Mouse (Mus musculus): Measurements from ENCODE around the gene Ankrd26.

DNA sequence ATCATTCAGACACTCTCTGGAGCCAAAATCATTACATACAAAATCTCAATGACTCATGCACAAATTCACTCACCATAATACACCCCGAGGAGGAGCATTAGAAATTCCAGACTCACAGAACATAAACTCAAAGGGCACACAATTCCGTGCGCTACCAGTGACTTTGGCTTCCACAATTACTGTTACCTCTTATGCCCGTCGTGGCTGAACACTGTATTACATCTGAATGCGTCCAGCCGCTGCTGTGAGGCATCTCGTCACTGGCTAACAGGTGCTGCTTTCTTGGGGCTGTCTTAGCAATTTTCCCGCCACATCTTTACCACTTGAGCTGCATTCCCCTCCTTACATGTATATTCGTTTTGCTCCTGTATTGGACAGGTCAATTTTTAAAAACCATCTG lies 26.7 kb downstream of the Ankrd26 start:
- TF ChIP-seq EP300 (IDR thresholded peaks at IDR 0.05; ENCODE audit: low read depth in 1 of 2, low read length in 2 of 2) = no peak
- no peak for TF ChIP-seq CHD2 (IDR thresholded peaks at IDR 0.05; ENCODE audit: low read length)
- no peak for TF ChIP-seq CTCF (IDR thresholded peaks at IDR 0.05 in 2 of 3, conservative IDR thresholded peaks at IDR 0.05 in 1 of 3; ENCODE audit: control insufficient read depth in 1 of 3, insufficient read depth in 1 of 3, low read depth in 2 of 3, low read length in 3 of 3, poor library complexity in 1 of 3, severe bottlenecking in 1 of 3)
- no peak for TF ChIP-seq TCF12 (IDR thresholded peaks at IDR 0.05; ENCODE audit: low read depth, low read length)
- TF ChIP-seq BHLHE40 (IDR thresholded peaks at IDR 0.05; ENCODE audit: borderline replicate concordance, low read depth, low read length) = no peak
- TF ChIP-seq POLR2A (IDR thresholded peaks at IDR 0.05; ENCODE audit: control insufficient read depth in 1 of 2, insufficient read depth in 1 of 2, low read depth in 1 of 2, low read length in 2 of 2, poor library complexity in 1 of 2) = no peak
